9 mouse cellular contexts compared by ENCODE assay signal in the genomic region with DNA sequence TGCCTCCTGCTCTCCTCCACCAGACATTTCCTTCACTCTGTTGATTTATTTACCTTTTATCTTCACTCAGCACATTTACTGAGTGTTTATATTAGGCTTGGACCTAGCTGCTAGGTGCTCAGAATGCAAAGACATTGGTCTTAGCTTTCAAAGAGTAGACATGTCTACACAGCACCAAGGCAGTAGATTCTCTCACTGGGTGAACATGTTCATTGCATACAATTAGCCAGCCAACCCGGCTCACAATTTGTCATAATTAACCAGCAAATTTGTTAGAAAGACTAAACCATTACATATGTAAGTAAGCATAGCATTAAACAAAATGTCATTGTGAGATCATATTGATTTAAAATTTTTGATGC.
DNase-seq lines count a peak whose midpoint lies in the region; ATAC-seq and TF ChIP-seq lines count a peak whose summit lies in the region.
"Had no signal": no experiment of that assay in that cellular context is flagged by ENCODE, and none has a peak within 500 bp of the region (broad histone marks: within the 10 kb centered on the region; RNA-seq: fewer than 3 reads in every experiment).

No protein-coding gene starts in this region.

- 13% methylated on average over 1 of the region's 1 CpGs for WGBS in lung, embryonic 14.5 days
- WGBS in forebrain, embryonic 13.5 days: 34% methylated on average over 1 of the region's 1 CpGs
- 26% methylated on average over 1 of the region's 1 CpGs for WGBS in limb, embryonic 10.5 days
- 15% methylated on average over 1 of the region's 1 CpGs for WGBS in neural tube, embryonic 14.5 days

- H3K27me3 ChIP-seq in lung, embryonic 14.5 days (ENCODE audit: insufficient read depth, low read length): no peaks in the 10 kb centered on the region
- H3K27me3 ChIP-seq in forebrain, embryonic 13.5 days: no peaks in the 10 kb centered on the region
- no peaks in the 10 kb centered on the region for H3K27me3 ChIP-seq in limb, embryonic 10.5 days (ENCODE audit: low read depth, poor library complexity, severe bottlenecking)
- no peaks in the 10 kb centered on the region for H3K27me3 ChIP-seq in neural tube, embryonic 14.5 days (ENCODE audit: control insufficient read depth, insufficient read depth, low read length)
- H3K27me3 ChIP-seq: Patski had no signal

- peaks cover 4% of the 10 kb centered on the region; the same call in 1 of the 2 replicates for H3K4me1 ChIP-seq in lung, embryonic 14.5 days (ENCODE audit: insufficient read depth)
- peaks cover 9% of the 10 kb centered on the region for H3K4me1 ChIP-seq in forebrain, embryonic 13.5 days
- H3K4me1 ChIP-seq in limb, embryonic 10.5 days: peaks cover 12% of the 10 kb centered on the region
- peaks cover 12% of the 10 kb centered on the region; the same call in 1 of the 2 replicates for H3K4me1 ChIP-seq in neural tube, embryonic 14.5 days (ENCODE audit: control insufficient read depth, insufficient read depth, low read length)

- no peak for ATAC-seq in lung, embryonic 14.5 days (ENCODE audit: insufficient read depth)
- peak; percentile 61 for ATAC-seq in forebrain, embryonic 13.5 days
- no peak; the same call in 1 of the 2 replicates for ATAC-seq in neural tube, embryonic 14.5 days (ENCODE audit: low read depth)
- ATAC-seq: Patski had no signal

- no peak for DNase-seq in lung, embryonic 14.5 days
- no peak for DNase-seq in lung, adult 18-20 months
- no peak for DNase-seq in limb, embryonic 10.5 days (ENCODE audit: low spot score)
- DNase-seq in left cerebral cortex, adult 8-10 months (ENCODE audit: low spot score in 2 of 2): no peak
- no peak for DNase-seq in urinary bladder, postnatal 25 days (ENCODE audit: low spot score)
- DNase-seq in adrenal gland, postnatal 25 days: no peak

- peak overlapping the region; percentile 55; the same call in 1 of the 2 replicates for H3K27ac ChIP-seq in lung, embryonic 14.5 days (ENCODE audit: low read depth)
- no peak overlapping the region for H3K27ac ChIP-seq in forebrain, embryonic 13.5 days
- H3K27ac ChIP-seq in limb, embryonic 10.5 days: peak overlapping the region; percentile 82
- peak overlapping the region; percentile 23; the same call in 1 of the 2 replicates for H3K27ac ChIP-seq in neural tube, embryonic 14.5 days (ENCODE audit: low read depth, low read length)

- peak overlapping the region; percentile 35; the same call in 1 of the 2 replicates for H3K9ac ChIP-seq in lung, embryonic 14.5 days
- H3K9ac ChIP-seq in forebrain, embryonic 13.5 days: no peak overlapping the region
- no peak overlapping the region for H3K9ac ChIP-seq in neural tube, embryonic 14.5 days (replicated peaks; ENCODE audit: low read depth, low read length)

- H3K4me3 ChIP-seq in lung, embryonic 14.5 days (ENCODE audit: low read depth, low read length): no peak overlapping the region
- H3K4me3 ChIP-seq in forebrain, embryonic 13.5 days: no peak overlapping the region
- peak overlapping the region; percentile 32 for H3K4me3 ChIP-seq in limb, embryonic 10.5 days
- no peak overlapping the region for H3K4me3 ChIP-seq in neural tube, embryonic 14.5 days (ENCODE audit: low read depth, low read length)

- no peaks in the 10 kb centered on the region for H3K36me3 ChIP-seq in lung, embryonic 14.5 days (ENCODE audit: insufficient read depth)
- H3K36me3 ChIP-seq in forebrain, embryonic 13.5 days (ENCODE audit: poor library complexity, severe bottlenecking): no peaks in the 10 kb centered on the region
- no peaks in the 10 kb centered on the region for H3K36me3 ChIP-seq in limb, embryonic 10.5 days
- no peaks in the 10 kb centered on the region for H3K36me3 ChIP-seq in neural tube, embryonic 14.5 days (ENCODE audit: control insufficient read depth, insufficient read depth, low read length)

- H3K4me2 ChIP-seq in lung, embryonic 14.5 days: peak overlapping the region; percentile 44
- H3K4me2 ChIP-seq in forebrain, embryonic 13.5 days: peak overlapping the region; percentile 31; the same call in 1 of the 2 replicates
- H3K4me2 ChIP-seq in neural tube, embryonic 14.5 days (ENCODE audit: low read depth, low read length): peak overlapping the region; percentile 32; the same call in 1 of the 2 replicates

- H3K9me3 ChIP-seq in lung, embryonic 14.5 days (ENCODE audit: low read depth, low read length): no peaks in the 10 kb centered on the region
- H3K9me3 ChIP-seq in forebrain, embryonic 13.5 days (replicated peaks): no peaks in the 10 kb centered on the region
- no peaks in the 10 kb centered on the region for H3K9me3 ChIP-seq in limb, embryonic 10.5 days (replicated peaks)
- no peaks in the 10 kb centered on the region for H3K9me3 ChIP-seq in neural tube, embryonic 14.5 days (ENCODE audit: control insufficient read depth, low read length)

- no peak for TF ChIP-seq CTCF in lung, embryonic 14.5 days (IDR thresholded peaks at IDR 0.05; ENCODE audit: low read depth)
